Mouse (Mus musculus): ENCODE measurements around the gene Unc5a. TPM values are rescaled to one million over a fixed set of nuclear protein-coding genes. Genes with fewer than 3 reads are reported as not detected.

The Unc5a gene
- polyA plus RNA-seq, 1 experiment from 2014 or later = 0.55 TPM

GRCm38 (mm10) chr13:54959842-54960241 is 10.6 kb downstream of the Unc5a start:
- 54% methylated on average over 6 of the region's 6 CpGs for WGBS (ENCODE audit: insufficient replicate concordance)
- Histone ChIP-seq H3K36me3 (replicated peaks; ENCODE audit: insufficient read depth, low read length) (no peaks in the 10 kb centered on the region), H3K9me3 (ENCODE audit: low read length) (no peaks in the 10 kb centered on the region), H3K4me3 (ENCODE audit: low read depth, low read length) (no peak overlapping the region), H3K27ac (ENCODE audit: low read depth) (no peak overlapping the region), H3K4me2 (ENCODE audit: low read depth, low read length) (no peak overlapping the region), H3K4me1 (ENCODE audit: insufficient read depth) (peaks cover 5% of the 10 kb centered on the region), H3K9ac (replicated peaks) (no peak overlapping the region), H3K27me3 (ENCODE audit: insufficient read depth, low read length) (peaks cover 32% of the 10 kb centered on the region)
- TF ChIP-seq CTCF (IDR thresholded peaks at IDR 0.05; ENCODE audit: low read depth) = no peak
- no peak for TF ChIP-seq EP300 (IDR thresholded peaks at IDR 0.05; ENCODE audit: low read depth)
- DNase-seq (no peak), ATAC-seq (no peak)

- 54% methylated on average over 3 of the region's 3 CpGs for WGBS (ENCODE audit: insufficient replicate concordance)
- no peak overlapping the region for H3K4me3 ChIP-seq (ENCODE audit: low read depth, low read length)
- H3K27me3 ChIP-seq (ENCODE audit: insufficient read depth, low read length) = peaks cover 26% of the 10 kb centered on the region
- no peaks in the 10 kb centered on the region for H3K36me3 ChIP-seq (replicated peaks; ENCODE audit: insufficient read depth, low read length)
- no peak overlapping the region for H3K9ac ChIP-seq (replicated peaks)
- no peak overlapping the region for H3K4me2 ChIP-seq (ENCODE audit: low read depth, low read length)
- DNase-seq (no peak), ATAC-seq (no peak)
- H3K27ac ChIP-seq (ENCODE audit: low read depth) = no peak overlapping the region
- H3K4me1 ChIP-seq (ENCODE audit: insufficient read depth) = peaks cover 5% of the 10 kb centered on the region
- no peaks in the 10 kb centered on the region for H3K9me3 ChIP-seq (ENCODE audit: low read length)
- TF ChIP-seq CTCF (IDR thresholded peaks at IDR 0.05; ENCODE audit: low read depth) (no peak), EP300 (IDR thresholded peaks at IDR 0.05; ENCODE audit: low read depth) (no peak)
Measured at GRCm38 (mm10) chr13:54960491-54960890, 11.3 kb downstream of the Unc5a start.

GRCm38 (mm10) chr13:54965256-54965655 is 16.0 kb downstream of the Unc5a start:
- no peaks in the 10 kb centered on the region for H3K4me1 ChIP-seq (ENCODE audit: insufficient read depth)
- H3K4me2 ChIP-seq (ENCODE audit: low read depth, low read length) = no peak overlapping the region
- no peaks in the 10 kb centered on the region for H3K36me3 ChIP-seq (replicated peaks; ENCODE audit: insufficient read depth, low read length)
- no peak for DNase-seq
- H3K27me3 ChIP-seq (ENCODE audit: insufficient read depth, low read length) = no peaks in the 10 kb centered on the region
- no peak overlapping the region for H3K9ac ChIP-seq (replicated peaks)
- no peaks in the 10 kb centered on the region for H3K9me3 ChIP-seq (ENCODE audit: low read length)
- no peak overlapping the region for H3K27ac ChIP-seq (ENCODE audit: low read depth)
- ATAC-seq = no peak
- H3K4me3 ChIP-seq (ENCODE audit: low read depth, low read length) = no peak overlapping the region
- TF ChIP-seq EP300 (IDR thresholded peaks at IDR 0.05; ENCODE audit: low read depth) (no peak), CTCF (IDR thresholded peaks at IDR 0.05; ENCODE audit: low read depth) (peak; percentile 29; the same call in 1 of the 2 replicates)
- 82% methylated on average over 6 of the region's 6 CpGs for WGBS (ENCODE audit: insufficient replicate concordance)

DNA sequence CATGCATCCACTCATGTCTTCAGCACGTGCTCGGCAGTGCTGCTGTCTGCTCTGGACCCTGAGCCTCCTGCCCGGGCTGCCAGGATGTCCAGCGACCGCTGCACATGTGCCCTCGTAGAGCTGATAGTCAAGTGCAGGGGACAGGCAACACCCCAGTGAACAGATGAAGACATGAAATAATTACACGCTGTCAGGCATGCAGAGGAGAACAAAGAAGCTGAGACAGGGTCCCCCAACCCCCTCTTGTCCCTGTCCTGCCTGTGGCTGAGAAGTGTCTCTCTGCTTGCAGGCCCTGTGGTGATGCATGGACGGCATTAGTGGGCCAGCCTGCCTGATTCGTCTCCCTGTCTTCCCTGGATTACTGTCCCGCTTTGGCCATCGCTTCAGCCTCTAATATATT is 18.3 kb downstream of the Unc5a start:
- H3K9ac ChIP-seq (replicated peaks) = no peak overlapping the region
- 76% methylated on average over 11 of the region's 11 CpGs for WGBS (ENCODE audit: insufficient replicate concordance)
- no peak for ATAC-seq

DNA sequence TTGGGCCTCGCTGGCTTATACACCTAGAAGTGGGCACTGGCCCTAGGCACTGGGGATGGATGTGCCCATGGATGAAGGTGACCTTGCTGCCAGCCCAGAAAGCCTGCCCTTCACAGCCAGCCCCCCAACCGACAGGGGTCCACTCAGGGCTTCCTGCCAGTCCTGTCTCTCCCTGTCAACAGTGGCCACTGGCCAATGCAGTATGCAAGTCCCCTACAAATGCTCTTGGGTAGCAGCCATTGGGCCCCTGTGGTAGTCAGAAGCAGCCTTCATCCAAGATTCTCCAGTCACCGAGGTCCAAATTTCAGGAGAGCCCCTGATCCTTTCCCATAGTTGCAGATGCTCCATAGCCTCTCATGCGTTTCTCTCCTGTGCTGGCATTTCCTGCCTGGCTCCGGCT is 19.4 kb downstream of the Unc5a start:
- Histone ChIP-seq H3K4me3 (ENCODE audit: low read depth, low read length) (no peak overlapping the region), H3K27me3 (ENCODE audit: insufficient read depth, low read length) (no peaks in the 10 kb centered on the region), H3K9ac (replicated peaks) (no peak overlapping the region), H3K27ac (ENCODE audit: low read depth) (no peak overlapping the region), H3K4me1 (ENCODE audit: insufficient read depth) (no peaks in the 10 kb centered on the region), H3K4me2 (ENCODE audit: low read depth, low read length) (no peak overlapping the region), H3K9me3 (ENCODE audit: low read length) (no peaks in the 10 kb centered on the region), H3K36me3 (replicated peaks; ENCODE audit: insufficient read depth, low read length) (no peaks in the 10 kb centered on the region)
- TF ChIP-seq CTCF (IDR thresholded peaks at IDR 0.05; ENCODE audit: low read depth) (no peak), EP300 (IDR thresholded peaks at IDR 0.05; ENCODE audit: low read depth) (no peak)
- no peak for ATAC-seq
- 50% methylated on average over 5 of the region's 5 CpGs for WGBS (ENCODE audit: insufficient replicate concordance)
- DNase-seq = no peak

More for the DNA sequence above, 18.3 kb downstream of the Unc5a start:
- DNase-seq = no peak
- TF ChIP-seq CTCF (IDR thresholded peaks at IDR 0.05; ENCODE audit: low read depth) (no peak), EP300 (IDR thresholded peaks at IDR 0.05; ENCODE audit: low read depth) (no peak)
- Histone ChIP-seq H3K4me1 (ENCODE audit: insufficient read depth) (no peaks in the 10 kb centered on the region), H3K36me3 (replicated peaks; ENCODE audit: insufficient read depth, low read length) (no peaks in the 10 kb centered on the region), H3K4me2 (ENCODE audit: low read depth, low read length) (no peak overlapping the region), H3K27me3 (ENCODE audit: insufficient read depth, low read length) (no peaks in the 10 kb centered on the region), H3K9me3 (ENCODE audit: low read length) (no peaks in the 10 kb centered on the region), H3K4me3 (ENCODE audit: low read depth, low read length) (no peak overlapping the region), H3K27ac (ENCODE audit: low read depth) (no peak overlapping the region)

DNA sequence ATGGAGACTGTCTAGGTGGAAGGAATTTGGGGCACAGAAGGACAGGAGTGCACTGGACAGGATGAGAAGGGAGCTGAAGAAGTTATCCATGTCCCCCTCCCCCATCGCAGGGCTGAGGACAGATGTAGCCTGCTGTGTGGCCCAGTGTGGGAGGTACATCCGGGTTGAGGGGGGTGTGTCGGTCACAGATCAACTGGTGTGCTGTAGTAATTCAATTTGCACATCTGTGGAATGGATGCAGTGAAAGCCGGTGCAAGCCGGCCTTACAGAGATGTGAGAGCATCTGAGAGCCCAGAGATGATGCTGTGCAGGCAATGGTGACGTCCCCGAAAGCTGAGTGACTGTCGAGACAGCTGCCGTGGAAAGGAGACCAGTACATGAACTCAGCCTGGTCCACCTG is 20.3 kb downstream of the Unc5a start:
- H3K4me3 ChIP-seq (ENCODE audit: low read depth, low read length) = no peak overlapping the region
- ATAC-seq = no peak
- no peaks in the 10 kb centered on the region for H3K4me1 ChIP-seq (ENCODE audit: insufficient read depth)
- no peak for DNase-seq
- H3K9me3 ChIP-seq (ENCODE audit: low read length) = no peaks in the 10 kb centered on the region
- H3K4me2 ChIP-seq (ENCODE audit: low read depth, low read length) = no peak overlapping the region
- H3K27me3 ChIP-seq (ENCODE audit: insufficient read depth, low read length) = no peaks in the 10 kb centered on the region
- 54% methylated on average over 9 of the region's 9 CpGs for WGBS (ENCODE audit: insufficient replicate concordance)
- H3K27ac ChIP-seq (ENCODE audit: low read depth) = no peak overlapping the region
- TF ChIP-seq EP300 (IDR thresholded peaks at IDR 0.05; ENCODE audit: low read depth) (no peak), CTCF (IDR thresholded peaks at IDR 0.05; ENCODE audit: low read depth) (no peak)
- no peak overlapping the region for H3K9ac ChIP-seq (replicated peaks)
- H3K36me3 ChIP-seq (replicated peaks; ENCODE audit: insufficient read depth, low read length) = no peaks in the 10 kb centered on the region

All from liver, postnatal 0 days (tissue).